Mouse (Mus musculus): ENCODE measurements around the gene Grcc10. TPM values are rescaled to one million over a fixed set of nuclear protein-coding genes. Genes with fewer than 3 reads are reported as not detected.

The Grcc10 gene
- polyA plus RNA-seq, 1 experiment, result 0.95 TPM

DNA sequence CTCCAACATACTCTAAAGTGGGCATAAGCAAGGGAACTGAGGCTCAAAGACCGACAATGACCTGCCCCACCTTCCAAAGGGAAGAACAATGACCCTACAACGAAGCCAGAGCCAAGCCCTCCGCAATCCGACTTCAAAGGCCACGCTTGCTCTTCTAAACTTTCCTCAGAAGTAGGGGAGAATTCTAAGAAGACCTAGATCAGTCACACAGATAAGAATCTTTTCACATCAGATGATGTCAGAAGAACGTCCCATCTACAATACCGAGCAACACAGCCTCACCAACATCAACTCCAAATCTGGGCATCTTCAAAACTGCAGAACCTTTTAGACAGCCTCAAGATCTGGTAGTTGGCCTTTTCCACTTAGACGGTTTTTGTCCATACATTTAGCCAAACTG is 9.2 kb upstream of the Grcc10 start:
- Histone ChIP-seq H3K4me3 (replicated peaks) (no peak overlapping the region), H3K9me3 (ENCODE audit: control insufficient read depth, low read length) (no peaks in the 10 kb centered on the region), H3K4me1 (ENCODE audit: control insufficient read depth) (peaks cover 18% of the 10 kb centered on the region), H3K27me3 (ENCODE audit: control insufficient read depth) (peaks cover 31% of the 10 kb centered on the region), H3K36me3 (ENCODE audit: control insufficient read depth) (peaks cover 3% of the 10 kb centered on the region; the same call in 1 of the 2 replicates)
- TF ChIP-seq GATA1 (IDR thresholded peaks at IDR 0.05; ENCODE audit: low read length), result no peak
- TF ChIP-seq TAL1 (IDR thresholded peaks at IDR 0.05; ENCODE audit: low read length), result no peak

DNA sequence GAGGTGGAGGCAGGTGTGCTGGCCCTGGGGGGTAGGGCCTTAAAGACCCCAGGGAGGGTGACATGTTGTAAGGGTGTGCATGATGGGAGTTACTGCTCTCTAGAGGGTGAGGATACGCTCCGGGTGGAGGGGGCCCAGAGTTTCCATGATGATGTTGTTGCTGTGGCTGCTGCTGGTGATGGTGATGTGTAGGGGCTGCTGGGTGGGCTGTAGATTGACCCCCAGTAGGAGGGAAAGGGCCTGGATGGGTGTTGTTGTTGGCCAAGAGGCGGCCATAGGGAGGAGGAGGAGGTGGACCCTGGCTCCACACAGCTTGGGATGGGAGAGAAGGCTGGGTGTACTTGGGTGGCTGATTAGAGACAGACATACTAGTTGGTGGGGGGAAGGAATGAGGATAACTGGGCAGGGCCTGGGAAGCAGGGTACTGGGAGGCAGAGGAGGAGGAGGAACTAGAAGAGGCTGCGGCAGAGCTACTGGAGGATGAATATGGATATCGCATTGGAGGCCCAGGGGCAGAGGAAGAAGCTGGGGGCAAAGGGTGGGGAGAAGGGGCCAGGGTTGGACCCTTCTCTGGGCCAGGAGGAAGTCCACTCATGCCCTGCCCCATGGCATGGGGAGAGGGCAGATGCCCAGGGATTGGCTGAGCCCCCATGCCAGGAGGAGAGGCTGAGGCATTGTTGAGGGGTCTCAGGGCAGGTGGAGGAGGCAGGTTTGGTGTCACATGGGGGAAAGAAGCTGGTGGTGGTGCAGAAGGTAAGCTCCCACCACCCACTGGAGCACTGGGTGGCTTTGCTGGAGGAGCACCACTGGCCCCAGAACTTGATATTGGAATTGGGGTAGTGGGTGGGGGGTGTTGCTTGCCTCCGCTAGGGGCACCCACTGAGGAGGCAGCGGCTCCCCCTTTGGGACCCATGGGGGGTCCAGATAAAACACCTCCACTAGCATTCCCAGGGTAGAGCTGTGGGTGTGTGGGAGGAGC is 5.8 kb upstream of the Grcc10 start:
- no peaks in the 10 kb centered on the region for H3K9me3 ChIP-seq (ENCODE audit: control insufficient read depth, low read length)
- no peaks in the 10 kb centered on the region; the same call in 1 of the 2 replicates for H3K27me3 ChIP-seq (ENCODE audit: control insufficient read depth)
- H3K4me3 ChIP-seq (replicated peaks), result peak overlapping the region; percentile 80
- peaks cover 34% of the 10 kb centered on the region for H3K4me1 ChIP-seq (ENCODE audit: control insufficient read depth)
- TF ChIP-seq TAL1 (IDR thresholded peaks at IDR 0.05; ENCODE audit: low read length), result no peak
- TF ChIP-seq GATA1 (IDR thresholded peaks at IDR 0.05; ENCODE audit: low read length), result no peak
- H3K36me3 ChIP-seq (ENCODE audit: control insufficient read depth), result peaks cover 3% of the 10 kb centered on the region; the same call in 1 of the 2 replicates

DNA sequence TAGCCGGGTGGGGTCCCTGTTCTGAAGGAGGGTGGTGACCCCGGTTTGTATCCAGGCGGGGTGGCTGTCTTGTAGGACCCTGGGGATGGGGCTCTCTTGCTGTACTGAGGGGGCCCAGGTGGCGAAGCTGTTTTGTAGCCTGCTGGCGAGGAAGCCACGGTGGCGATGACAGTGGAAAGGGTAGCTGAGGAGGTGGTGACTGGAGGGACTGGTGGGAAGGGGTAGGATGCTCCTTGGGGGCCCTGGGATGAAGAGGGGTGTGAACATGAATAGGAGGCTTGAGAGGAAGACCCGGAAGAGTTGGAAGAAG is 5.1 kb upstream of the Grcc10 start:
- H3K4me3 ChIP-seq (replicated peaks), result peak overlapping the region; percentile 80
- no peaks in the 10 kb centered on the region for H3K9me3 ChIP-seq (ENCODE audit: control insufficient read depth, low read length)
- peaks cover 40% of the 10 kb centered on the region for H3K4me1 ChIP-seq (ENCODE audit: control insufficient read depth)
- no peak for TF ChIP-seq TAL1 (IDR thresholded peaks at IDR 0.05; ENCODE audit: low read length)
- TF ChIP-seq GATA1 (IDR thresholded peaks at IDR 0.05; ENCODE audit: low read length), result no peak
- no peaks in the 10 kb centered on the region; the same call in 1 of the 2 replicates for H3K27me3 ChIP-seq (ENCODE audit: control insufficient read depth)
- peaks cover 3% of the 10 kb centered on the region; the same call in 1 of the 2 replicates for H3K36me3 ChIP-seq (ENCODE audit: control insufficient read depth)

DNA sequence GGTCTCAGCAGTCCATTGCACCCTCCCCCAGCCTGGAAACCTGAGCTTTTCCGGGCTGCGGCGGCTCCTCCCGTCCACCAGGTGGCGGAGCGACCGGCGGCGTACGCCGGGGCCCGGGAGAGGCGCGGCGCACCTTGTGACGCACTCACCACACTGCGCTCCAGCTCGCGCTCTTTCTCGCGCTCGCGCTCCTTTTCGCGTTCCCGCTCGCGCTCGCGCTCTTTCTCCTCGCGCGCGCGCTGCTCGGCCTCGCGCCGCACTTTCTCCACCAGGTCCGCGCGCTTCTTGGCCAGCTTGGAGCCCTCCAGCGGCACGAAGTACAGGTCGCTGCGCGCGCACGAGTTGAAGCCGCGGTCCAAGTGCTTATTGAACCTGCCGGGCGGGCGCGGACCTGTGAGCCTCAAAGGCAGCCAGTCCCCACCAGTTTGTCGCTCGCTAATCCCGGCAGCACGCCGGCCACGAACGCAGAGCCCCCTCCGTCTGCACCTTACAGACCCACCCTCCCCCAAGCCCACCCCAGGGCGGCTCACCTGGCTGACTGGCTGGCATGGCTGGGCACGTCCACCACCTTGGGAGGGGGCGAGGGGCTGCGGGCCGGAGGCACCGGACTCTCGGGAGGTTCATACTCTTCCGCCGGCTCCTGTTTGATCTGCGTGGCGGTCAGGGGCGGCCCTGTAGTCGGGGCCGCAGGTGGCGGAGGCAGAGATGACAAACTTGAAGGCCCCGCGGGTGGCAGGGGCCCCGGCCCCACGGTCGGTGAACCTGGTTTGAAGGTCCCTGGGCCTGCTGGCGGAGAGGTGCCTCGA is 4.5 kb upstream of the Grcc10 start:
- no peaks in the 10 kb centered on the region for H3K9me3 ChIP-seq (ENCODE audit: control insufficient read depth, low read length)

DNA sequence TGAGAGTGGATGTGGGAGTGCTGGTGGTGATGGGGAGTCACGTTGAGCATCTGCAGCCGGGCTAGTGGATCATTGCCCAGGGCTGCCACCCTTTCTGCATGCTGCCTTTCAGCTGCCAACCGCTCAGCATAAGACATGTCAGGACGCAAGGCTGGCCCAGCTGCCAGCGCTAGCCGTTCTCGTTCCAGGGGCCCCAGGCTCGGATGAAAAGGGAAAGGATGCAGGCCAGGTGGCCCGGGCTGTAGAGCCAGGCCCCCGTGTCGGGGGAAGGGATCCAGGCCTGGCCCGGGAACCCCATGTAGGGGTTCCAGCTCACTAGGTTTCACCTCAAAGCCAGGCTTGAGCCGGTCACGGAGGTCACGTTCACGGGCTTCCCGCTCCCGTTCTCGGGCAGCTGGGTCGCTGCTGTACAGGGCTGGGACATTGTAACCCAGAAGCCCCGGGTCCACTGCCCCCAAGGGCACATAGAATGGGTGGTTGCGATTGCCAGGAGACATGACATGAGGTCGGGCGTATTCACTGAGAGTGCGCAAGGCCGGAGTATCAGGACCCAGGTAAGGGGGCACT is 3.7 kb upstream of the Grcc10 start:
- no peaks in the 10 kb centered on the region for H3K9me3 ChIP-seq (ENCODE audit: control insufficient read depth, low read length)
- H3K36me3 ChIP-seq (ENCODE audit: control insufficient read depth), result peaks cover 3% of the 10 kb centered on the region; the same call in 1 of the 2 replicates
- H3K27me3 ChIP-seq (ENCODE audit: control insufficient read depth), result no peaks in the 10 kb centered on the region; the same call in 1 of the 2 replicates
- TF ChIP-seq GATA1 (IDR thresholded peaks at IDR 0.05; ENCODE audit: low read length) (no peak), TAL1 (IDR thresholded peaks at IDR 0.05; ENCODE audit: low read length) (no peak)
- H3K4me3 ChIP-seq (replicated peaks), result peak overlapping the region; percentile 80
- H3K4me1 ChIP-seq (ENCODE audit: control insufficient read depth), result peaks cover 53% of the 10 kb centered on the region

More for the DNA sequence above, 4.5 kb upstream of the Grcc10 start:
- Histone ChIP-seq H3K36me3 (ENCODE audit: control insufficient read depth) (peaks cover 3% of the 10 kb centered on the region; the same call in 1 of the 2 replicates), H3K4me3 (replicated peaks) (peak overlapping the region; percentile 80), H3K27me3 (ENCODE audit: control insufficient read depth) (no peaks in the 10 kb centered on the region; the same call in 1 of the 2 replicates), H3K4me1 (ENCODE audit: control insufficient read depth) (peaks cover 45% of the 10 kb centered on the region)
- TF ChIP-seq GATA1 (IDR thresholded peaks at IDR 0.05; ENCODE audit: low read length) (no peak), TAL1 (IDR thresholded peaks at IDR 0.05; ENCODE audit: low read length) (no peak)

DNA sequence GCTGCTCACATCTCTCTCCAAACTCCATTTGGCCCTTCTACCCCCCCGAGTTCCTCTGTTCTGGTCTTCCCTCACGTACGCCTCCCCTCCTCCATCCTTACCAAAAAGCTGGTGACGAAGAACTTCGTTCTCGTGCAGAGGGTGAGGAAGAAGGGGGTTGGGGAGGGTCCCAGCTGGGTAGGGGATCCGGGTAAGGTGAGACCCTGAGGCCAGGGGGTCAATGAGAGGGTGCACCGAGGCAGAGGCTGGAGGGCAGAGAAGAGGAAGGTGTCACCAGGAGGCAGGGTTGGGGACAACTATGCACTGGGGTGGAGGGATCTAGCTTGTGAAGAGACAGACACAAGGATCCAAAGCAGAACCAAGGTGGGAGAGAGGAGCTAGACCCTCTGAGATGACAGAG is 2.5 kb upstream of the Grcc10 start:
- peaks cover 3% of the 10 kb centered on the region; the same call in 1 of the 2 replicates for H3K36me3 ChIP-seq (ENCODE audit: control insufficient read depth)
- no peak overlapping the region for H3K4me3 ChIP-seq (replicated peaks)
- no peak for TF ChIP-seq TAL1 (IDR thresholded peaks at IDR 0.05; ENCODE audit: low read length)
- no peak for TF ChIP-seq GATA1 (IDR thresholded peaks at IDR 0.05; ENCODE audit: low read length)
- H3K27me3 ChIP-seq (ENCODE audit: control insufficient read depth), result no peaks in the 10 kb centered on the region; the same call in 1 of the 2 replicates
- peaks cover 65% of the 10 kb centered on the region for H3K4me1 ChIP-seq (ENCODE audit: control insufficient read depth)
- H3K9me3 ChIP-seq (ENCODE audit: control insufficient read depth, low read length), result no peaks in the 10 kb centered on the region

DNA sequence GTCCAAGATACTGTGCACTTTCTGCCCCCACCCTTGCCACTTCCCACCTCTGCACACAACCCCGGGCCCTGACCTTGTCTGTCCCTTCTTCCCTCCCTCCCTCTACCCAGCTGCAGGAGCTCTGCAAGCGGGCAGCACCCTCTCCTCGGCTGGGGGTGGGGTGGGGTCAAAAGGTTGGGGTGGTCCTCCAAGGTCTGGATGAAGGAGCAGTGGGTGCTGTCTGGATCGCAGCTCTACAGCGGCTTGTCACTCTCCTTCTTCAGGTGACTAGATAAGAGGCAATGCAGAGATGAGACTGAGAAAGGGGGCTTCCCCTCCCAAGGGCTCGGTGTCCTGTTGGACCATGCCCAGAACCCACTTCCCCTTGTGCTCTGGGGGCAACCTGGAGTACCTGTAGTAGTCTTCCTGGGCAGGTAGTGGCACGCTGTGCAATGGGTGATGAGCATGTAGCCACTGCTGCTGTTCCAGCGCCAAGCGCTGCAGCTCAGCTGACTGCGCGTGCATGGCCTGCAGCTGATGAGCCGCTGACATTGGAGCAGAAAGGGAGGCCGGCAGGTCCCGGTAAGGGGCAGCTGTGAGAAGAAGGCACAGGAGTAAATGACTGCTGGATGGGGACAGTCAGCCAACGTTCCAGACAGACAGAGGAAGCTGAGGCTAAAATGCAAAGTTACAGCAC is 1.8 kb upstream of the Grcc10 start:
- Histone ChIP-seq H3K4me3 (replicated peaks) (no peak overlapping the region), H3K4me1 (ENCODE audit: control insufficient read depth) (peaks cover 70% of the 10 kb centered on the region), H3K36me3 (ENCODE audit: control insufficient read depth) (peaks cover 3% of the 10 kb centered on the region; the same call in 1 of the 2 replicates), H3K27me3 (ENCODE audit: control insufficient read depth) (no peaks in the 10 kb centered on the region; the same call in 1 of the 2 replicates), H3K9me3 (ENCODE audit: control insufficient read depth, low read length) (no peaks in the 10 kb centered on the region)
- no peak for TF ChIP-seq TAL1 (IDR thresholded peaks at IDR 0.05; ENCODE audit: low read length)
- no peak for TF ChIP-seq GATA1 (IDR thresholded peaks at IDR 0.05; ENCODE audit: low read length)

DNA sequence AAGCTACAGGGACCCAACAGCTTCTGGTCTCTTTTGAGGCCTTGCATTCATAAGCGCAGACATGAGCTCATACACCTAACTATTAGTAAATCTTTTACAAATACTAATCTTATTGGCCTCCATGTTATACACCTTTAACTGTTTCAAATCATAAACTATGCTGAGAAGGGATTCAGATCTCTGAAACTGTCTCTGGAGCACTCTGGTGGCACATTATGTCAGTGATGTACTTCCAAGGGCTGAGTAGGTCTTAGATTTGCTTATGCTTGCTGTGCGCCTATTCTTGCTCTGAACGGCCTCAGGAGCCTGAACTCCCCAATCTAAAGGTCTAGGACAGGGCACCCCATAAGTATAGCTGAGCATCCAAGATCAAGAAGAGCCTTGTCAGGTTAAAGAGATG is 668 bp upstream of the Grcc10 start:
- TF ChIP-seq TAL1 (IDR thresholded peaks at IDR 0.05; ENCODE audit: low read length) (no peak), GATA1 (IDR thresholded peaks at IDR 0.05; ENCODE audit: low read length) (no peak)
- Histone ChIP-seq H3K27me3 (ENCODE audit: control insufficient read depth) (no peaks in the 10 kb centered on the region; the same call in 1 of the 2 replicates), H3K4me1 (ENCODE audit: control insufficient read depth) (peaks cover 67% of the 10 kb centered on the region), H3K36me3 (ENCODE audit: control insufficient read depth) (no peaks in the 10 kb centered on the region; the same call in 1 of the 2 replicates), H3K9me3 (ENCODE audit: control insufficient read depth, low read length) (no peaks in the 10 kb centered on the region), H3K4me3 (replicated peaks) (peak overlapping the region; percentile 75)

Data from erythroblast, embryonic 14.5 days (primary cell).